Mouse (Mus musculus) layer of hippocampus, adult 8-10 months (tissue): Measurements from ENCODE around the gene Gm21936. TPM values are rescaled to one million over a fixed set of nuclear protein-coding genes. Genes with fewer than 3 reads are reported as not detected.
"Not testable (repeated sequence)": the region's sequence is repeated elsewhere in the genome, so short reads cannot be mapped to it uniquely, and the experiment has no call there.

Experiments
- DNase-seq, 2 experiments: peaks; one replicate each; pipeline ENCODE4 v3.0.0; 2022; ENCODE audit warnings: low spot score in 2 of 2
- total RNA-seq, 4 experiments: library from RNA; stranded (reverse); gene quantifications; 2 replicates each; pipeline ENCODE4 v1.2.4; 2022

Gm21936 gene
- not detected for total RNA-seq

DNA sequence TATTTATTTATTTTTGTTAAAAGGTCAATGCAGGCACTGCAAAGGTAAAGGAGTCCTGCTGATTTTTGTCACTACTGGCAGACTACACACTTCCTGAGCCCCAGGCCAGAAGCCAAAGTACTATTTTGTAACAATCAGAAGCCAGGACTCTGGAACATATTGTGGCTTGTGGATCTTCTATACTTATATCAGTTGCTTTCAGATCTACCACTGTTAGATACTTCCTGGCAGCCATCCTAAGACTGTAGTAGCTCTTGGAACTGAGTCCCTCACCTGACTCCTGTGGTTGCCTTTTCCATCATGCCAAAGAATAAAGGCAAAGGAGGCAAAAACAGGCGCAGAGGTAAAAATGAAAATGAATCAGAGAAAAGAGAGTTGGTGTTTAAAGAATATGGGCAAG is at the start of gene Gm21936:
Gene Gm21936, plus strand, starts transcription at position 301 of the 400 bp plus-strand sequence.
- not testable (repeated sequence) for DNase-seq

DNA sequence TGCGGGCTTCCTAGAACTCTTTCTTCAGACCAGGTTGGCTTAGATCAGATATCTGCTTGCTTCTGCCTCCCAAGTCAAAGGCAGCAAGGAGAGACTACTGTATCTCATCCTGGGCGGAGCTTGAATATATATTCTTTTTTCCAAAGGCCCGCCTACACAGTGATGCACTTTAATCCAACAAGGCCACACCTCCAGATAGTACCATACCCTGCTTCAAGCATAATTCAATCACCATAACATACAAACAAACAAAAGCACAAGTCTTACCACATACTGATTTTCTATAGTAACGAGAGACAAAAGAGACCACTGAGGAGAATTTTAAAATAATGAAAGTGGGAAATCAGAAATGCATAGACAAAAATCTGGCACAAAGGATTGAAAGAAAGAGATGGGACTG is 19.7 kb upstream of the Gm21936 start, which contains the start of gene Gm21319:
Gene Gm21319, minus strand, starts transcription at position 101 of the 400 bp plus-strand sequence.
- DNase-seq: not testable (repeated sequence)

DNA sequence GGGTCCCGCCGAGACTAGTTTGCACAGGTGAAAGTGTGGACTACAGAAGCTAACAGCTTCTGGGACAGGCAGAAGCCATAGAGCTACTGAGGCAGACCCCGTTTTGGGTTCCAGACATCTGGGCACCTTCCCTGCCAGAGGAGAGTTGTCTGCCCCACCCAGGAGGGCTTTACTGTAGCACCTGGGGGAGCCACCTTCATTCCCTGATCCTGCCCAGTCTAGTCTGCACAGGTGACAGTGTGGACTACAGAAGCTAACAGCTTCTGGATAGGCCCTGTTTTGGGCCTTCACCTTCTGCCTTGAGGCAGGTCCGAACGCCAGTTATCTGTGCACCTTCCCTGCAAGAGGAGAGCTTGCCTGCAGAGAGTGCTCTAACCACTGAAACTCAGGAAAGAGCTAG is 2.7 kb downstream of the Gm21936 start:
- not testable (repeated sequence) for DNase-seq

DNA sequence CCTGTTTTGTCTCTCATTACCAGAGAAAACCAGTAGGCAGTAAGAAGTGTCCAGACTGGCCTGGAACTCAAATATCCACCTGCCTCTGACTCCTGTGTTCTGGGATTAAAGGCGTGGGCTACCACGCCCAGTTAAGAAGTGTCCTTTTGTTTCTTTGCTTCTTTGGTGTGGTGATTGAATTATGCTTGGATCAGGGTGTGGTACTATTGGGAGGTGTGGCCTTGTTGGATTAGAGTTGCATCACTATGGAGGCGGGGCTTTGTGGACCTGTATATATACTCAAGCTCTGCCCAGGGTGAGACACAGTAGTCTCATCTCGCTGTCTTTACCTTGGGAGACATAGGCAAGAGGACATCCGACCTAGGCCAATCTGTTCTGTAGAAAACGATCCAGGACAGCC is 21.0 kb downstream of the Gm21936 start, which contains the start of gene BB287469:
Gene BB287469, plus strand, starts transcription at position 301 of the 400 bp plus-strand sequence.
- DNase-seq: not testable (repeated sequence)

DNA sequence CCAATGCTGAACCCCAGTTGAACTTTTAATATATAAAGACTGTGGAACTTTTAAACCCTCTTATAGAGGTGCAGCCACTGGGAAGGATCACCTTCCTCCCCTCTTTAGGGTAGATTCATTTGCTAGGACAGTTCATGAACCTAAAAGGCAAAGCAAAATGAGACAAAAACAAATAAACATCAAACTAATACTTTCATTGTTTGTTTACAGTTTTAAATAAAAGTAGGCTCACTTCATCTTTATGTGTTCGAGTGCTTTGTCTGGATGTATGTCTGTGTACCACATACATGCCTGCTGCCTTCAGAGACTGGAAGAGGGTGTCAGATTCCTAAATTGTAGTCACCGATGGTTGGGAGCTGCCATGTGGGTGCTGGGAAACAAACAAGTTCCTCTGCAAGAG is 46.9 kb downstream of the Gm21936 start, which contains the start of gene Gm2001:
Gene Gm2001, minus strand, starts transcription at position 101 of the 400 bp plus-strand sequence.
- DNase-seq: not testable (repeated sequence)

Other genes with a start within 250 kb of the Gm21936 start
- gene Oog1, start 192.8 kb upstream of the Gm21936 start, total RNA-seq: not detected
- gene Gm4027, start 176.6 kb upstream of the Gm21936 start, total RNA-seq: not detected
- gene Gm16381, start 150.9 kb upstream of the Gm21936 start, total RNA-seq: not detected
- gene Gm21319, start 19.8 kb upstream of the Gm21936 start, total RNA-seq: not detected
- gene BB287469, start 21.1 kb downstream of the Gm21936 start, total RNA-seq: not detected
- not detected for gene Gm2001, start 46.8 kb downstream of the Gm21936 start, total RNA-seq
- gene Gm2016, start 78.6 kb downstream of the Gm21936 start, total RNA-seq: not detected
- not detected for gene Gm2022, start 99.9 kb downstream of the Gm21936 start, total RNA-seq
- not detected for gene Gm2035, start 124.3 kb downstream of the Gm21936 start, total RNA-seq
- gene Gm2042, start 158.6 kb downstream of the Gm21936 start, total RNA-seq: not detected
- gene Gm2075, start 216.3 kb downstream of the Gm21936 start, total RNA-seq: not detected
- gene Gm6803, start 223.3 kb downstream of the Gm21936 start, total RNA-seq: not detected
- not detected for gene Gm2056, start 231.5 kb downstream of the Gm21936 start, total RNA-seq